Mouse (Mus musculus) heart, adult 8-10 months (tissue): ENCODE measurements at regions not wholly inside any gene's neighbourhood (a gene's known extent, or its start where the extent isn't known, plus 50 kb on each side); places are given as distances from the start of the nearest gene placed in this dataset.
A peak's percentile ranks its signal among the peaks of the same experiment; 100 is the strongest.

ENCODE experiments used
- DNase-seq: peaks from one replicate; pipeline ENCODE4 v3.0.0; 2022; ENCODE audit warnings: low spot score

GRCm38 (mm10) chr13:53055697-53056096 is 74.8 kb upstream of the Nfil3 start:
- DNase-seq, result no peak

GRCm38 (mm10) chr13:53053211-53053610 is 72.3 kb upstream of the Nfil3 start:
- DNase-seq, result no peak

GRCm38 (mm10) chr13:53052806-53053205 is 71.9 kb upstream of the Nfil3 start:
- no peak for DNase-seq

GRCm38 (mm10) chr13:53052188-53052587 is 71.3 kb upstream of the Nfil3 start:
- DNase-seq, result no peak

GRCm38 (mm10) chr13:53051386-53051785 is 70.5 kb upstream of the Nfil3 start:
- DNase-seq, result no peak

- DNase-seq, result no peak
Measured at GRCm38 (mm10) chr13:53049176-53049575, 68.3 kb upstream of the Nfil3 start.

GRCm38 (mm10) chr13:53033189-53033943 is 52.5 kb upstream of the Nfil3 start:
- DNase-seq, result peak; percentile 72
